Mouse (Mus musculus) cerebellum, postnatal 10 days (tissue): Measurements from ENCODE around the gene Dxo.

Experiments
- DNase-seq, 2 experiments: peaks; one replicate each; pipeline ENCODE4 v3.0.0; 2021; ENCODE audit warnings: mixed read lengths in 2 of 2

Gene Dxo

GRCm38 (mm10) chr17:34836155-34836855 lies 514 bp upstream of the Dxo start:
- no peak for DNase-seq

GRCm38 (mm10) chr17:34837464-34838324 lies 875 bp downstream of the Dxo start:
- DNase-seq = peak; percentile 44 to 50

- DNase-seq = no peak
Measured at GRCm38 (mm10) chr17:34838785-34839184, 2.0 kb downstream of the Dxo start.

- DNase-seq = no peak
Measured at GRCm38 (mm10) chr17:34840736-34841307, 4.0 kb downstream of the Dxo start.

GRCm38 (mm10) chr17:34844884-34845283 lies 8.1 kb downstream of the Dxo start:
- DNase-seq = no peak

GRCm38 (mm10) chr17:34847192-34847591 lies 10.4 kb downstream of the Dxo start:
- DNase-seq = no peak

GRCm38 (mm10) chr17:34847615-34848014 lies 10.8 kb downstream of the Dxo start:
- no peak for DNase-seq

GRCm38 (mm10) chr17:34849722-34850516 lies 13.1 kb downstream of the Dxo start, which contains the start of the genes Skiv2l and Nelfe:
Gene Skiv2l (minus strand): TSS chr17:34850210.
Gene Nelfe (plus strand): TSS chr17:34850391.
- DNase-seq = peak; percentile 100

GRCm38 (mm10) chr17:34850517-34851125 lies 13.8 kb downstream of the Dxo start:
- no peak for DNase-seq

- DNase-seq = no peak
Measured at GRCm38 (mm10) chr17:34853511-34853910, 16.7 kb downstream of the Dxo start.

GRCm38 (mm10) chr17:34854761-34855160 lies 17.9 kb downstream of the Dxo start:
- DNase-seq = no peak

GRCm38 (mm10) chr17:34855825-34856224 lies 19.0 kb downstream of the Dxo start:
- peak; percentile 75 to 81 for DNase-seq

GRCm38 (mm10) chr17:34858670-34859069 lies 21.9 kb downstream of the Dxo start:
- DNase-seq = no peak

GRCm38 (mm10) chr17:34860514-34860913 lies 23.7 kb downstream of the Dxo start:
- DNase-seq = no peak

GRCm38 (mm10) chr17:34861704-34862415 lies 25.0 kb downstream of the Dxo start:
- no peak for DNase-seq

GRCm38 (mm10) chr17:34862416-34863081 lies 25.7 kb downstream of the Dxo start, which contains the start of gene Cfb:
Gene Cfb (minus strand): TSS chr17:34862518.
- DNase-seq = no peak

- no peak for DNase-seq
Measured at GRCm38 (mm10) chr17:34865981-34866380, 29.2 kb downstream of the Dxo start.

- DNase-seq = no peak
Measured at GRCm38 (mm10) chr17:34874321-34874720, 37.5 kb downstream of the Dxo start.

- DNase-seq = no peak
Measured at GRCm38 (mm10) chr17:34879336-34879879, 42.6 kb downstream of the Dxo start, which contains the start of gene Zbtb12. Gene Zbtb12 (plus strand): TSS chr17:34879483.

- no peak for DNase-seq
Measured at GRCm38 (mm10) chr17:34881166-34881565, 44.3 kb downstream of the Dxo start.
